Mouse (Mus musculus): ENCODE data around the gene Pnpla2.
A peak's percentile ranks its signal among the peaks of the same experiment; 100 is the strongest.

Pnpla2 gene

DNA sequence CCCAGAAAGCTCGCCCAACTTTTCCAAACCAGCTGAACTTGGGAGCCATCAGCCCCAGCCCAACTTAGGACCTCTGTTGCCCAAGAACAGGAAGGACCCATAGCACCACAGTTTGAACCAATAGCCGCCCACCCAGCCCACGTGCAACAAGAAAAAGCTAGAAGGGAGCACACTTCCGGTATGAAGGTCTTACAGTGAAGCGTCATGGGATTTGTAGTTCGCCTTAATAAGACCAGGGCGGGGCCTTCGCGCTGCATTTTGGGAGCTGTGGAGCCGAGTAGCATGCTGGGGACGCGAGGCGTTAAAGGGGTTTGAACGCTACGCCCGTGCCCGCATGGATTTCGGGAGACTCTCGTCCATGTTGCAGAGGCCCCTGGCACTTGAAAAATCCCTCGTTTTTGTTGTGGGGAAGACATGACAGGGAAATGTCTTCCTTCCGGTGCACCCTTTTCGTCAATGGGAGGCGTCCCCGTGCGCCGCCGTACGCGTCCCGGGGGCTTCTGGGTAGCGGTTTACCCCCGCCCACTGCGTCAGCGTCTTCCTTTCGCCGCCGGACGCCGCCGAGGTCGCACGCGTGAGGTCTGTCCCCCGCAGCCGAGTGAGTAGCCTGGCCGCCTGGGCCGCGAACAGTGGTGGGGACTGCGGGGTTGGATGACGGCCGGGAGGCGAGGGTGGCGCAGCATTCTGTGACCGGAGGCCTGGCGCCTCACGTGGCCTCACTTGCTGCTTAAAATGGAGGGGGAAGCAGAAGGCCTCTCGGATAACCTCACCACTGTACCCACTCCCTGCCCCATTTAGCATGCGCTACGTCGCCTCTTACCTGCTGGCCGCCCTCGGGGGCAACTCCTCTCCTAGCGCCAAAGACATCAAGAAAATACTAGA, 7.6 kb upstream of the Pnpla2 start, which contains the start of gene Rplp2:
Rplp2 (plus strand) TSS at position 261 of the 882 bp plus-strand sequence.
- peak; percentile 96 for DNase-seq (ENCODE audit: low spot score in 2 of 2)

DNA sequence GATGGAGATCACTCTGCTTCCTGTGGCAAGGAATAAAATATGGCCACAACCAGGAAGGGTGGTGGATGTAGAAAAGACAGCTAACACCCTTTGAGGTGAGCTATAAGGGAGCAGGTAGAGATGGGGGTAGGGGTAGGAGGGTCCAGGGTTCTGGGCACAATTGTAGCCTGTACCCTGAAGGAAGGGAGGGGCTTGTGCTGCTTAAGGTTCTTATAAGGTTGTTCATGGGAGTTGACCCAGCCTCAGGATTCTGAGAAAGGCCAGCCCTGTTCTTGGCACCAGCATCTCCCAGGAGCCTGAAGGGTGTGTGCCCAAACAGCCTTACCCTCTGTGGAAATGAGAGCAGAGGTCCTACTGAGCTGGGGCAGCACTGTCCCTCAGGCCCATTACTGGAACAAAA, 3.1 kb upstream of the Pnpla2 start:
- DNase-seq (ENCODE audit: low spot score in 2 of 2): no peak

DNA sequence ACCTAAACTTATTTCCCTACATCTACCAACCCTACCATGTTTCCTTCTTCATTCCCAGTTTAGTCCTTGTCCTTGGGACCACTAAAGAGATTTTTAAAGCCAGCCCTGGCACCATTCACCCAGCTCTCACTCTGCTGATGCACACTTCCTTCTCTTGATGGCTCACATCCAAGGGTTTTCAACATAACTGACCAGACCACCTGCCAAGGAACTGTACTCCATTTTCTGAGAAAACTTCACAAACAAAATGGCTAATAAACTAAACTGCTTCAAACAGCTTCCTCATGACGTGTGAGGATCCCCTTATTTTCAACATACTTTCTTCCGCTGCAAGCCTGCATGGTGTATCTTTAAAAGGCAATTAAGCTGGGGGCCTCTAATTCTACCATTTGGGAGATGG, 1.4 kb upstream of the Pnpla2 start:
- no peak for DNase-seq (ENCODE audit: low spot score in 2 of 2)

DNA sequence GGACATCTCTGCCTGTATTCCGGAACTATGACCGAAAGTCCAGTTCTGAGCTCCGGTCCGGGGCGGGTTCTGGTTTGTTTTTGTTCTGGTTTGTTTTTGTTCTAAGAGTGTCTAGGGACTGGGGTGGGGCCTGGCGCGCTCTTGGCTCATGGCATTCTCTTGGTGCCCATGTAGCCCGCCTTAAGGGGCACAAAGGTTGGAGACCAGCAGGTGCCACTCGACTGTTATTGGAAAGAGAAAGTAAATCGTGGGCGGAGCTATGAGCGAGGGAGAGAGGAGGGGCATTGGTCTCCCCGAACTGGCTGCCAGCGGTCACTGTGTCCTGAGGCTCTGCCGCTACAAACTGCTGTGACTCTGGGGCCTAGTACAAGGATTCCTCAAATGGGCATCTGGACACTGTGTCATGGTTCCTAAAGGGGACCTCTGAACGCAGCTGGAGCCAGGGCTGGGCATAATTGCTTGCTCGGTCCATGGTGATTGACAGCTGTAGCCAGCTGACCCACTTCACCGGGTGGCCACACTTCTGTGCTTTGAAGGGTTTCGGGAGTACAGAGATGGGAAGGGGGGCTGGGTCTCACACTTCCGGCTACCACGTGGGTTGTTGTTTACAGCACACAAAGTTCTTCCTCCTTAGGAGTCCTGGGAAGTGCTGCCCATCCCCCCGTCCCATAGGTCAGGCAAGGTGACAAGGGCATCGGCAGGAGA, 764 bp downstream of the Pnpla2 start:
- peak in 1 of 2 experiments; percentile 62 for DNase-seq (ENCODE audit: low spot score in 2 of 2)

DNA sequence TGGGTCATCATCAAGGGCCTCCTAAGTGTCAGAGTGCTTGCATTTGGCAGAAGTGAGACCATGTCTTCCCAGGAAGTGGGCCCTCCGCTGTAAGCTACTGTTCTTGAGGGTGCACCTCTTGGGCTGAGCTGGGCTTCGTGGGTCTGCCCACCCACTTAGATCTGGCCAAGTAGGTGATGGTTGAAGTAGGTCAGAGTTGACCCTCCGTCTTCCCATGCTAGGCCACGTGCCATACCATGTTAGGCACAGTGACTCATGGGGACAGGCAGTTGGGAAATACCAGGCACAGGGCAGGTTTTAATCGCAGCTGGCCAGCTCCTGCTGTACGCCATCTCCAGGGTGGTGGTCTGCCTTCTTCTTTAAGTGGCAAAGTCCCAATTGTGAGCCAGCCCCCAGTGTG, 1.7 kb downstream of the Pnpla2 start:
- DNase-seq (ENCODE audit: low spot score in 2 of 2): peak in 1 of 2 experiments; percentile 25

DNA sequence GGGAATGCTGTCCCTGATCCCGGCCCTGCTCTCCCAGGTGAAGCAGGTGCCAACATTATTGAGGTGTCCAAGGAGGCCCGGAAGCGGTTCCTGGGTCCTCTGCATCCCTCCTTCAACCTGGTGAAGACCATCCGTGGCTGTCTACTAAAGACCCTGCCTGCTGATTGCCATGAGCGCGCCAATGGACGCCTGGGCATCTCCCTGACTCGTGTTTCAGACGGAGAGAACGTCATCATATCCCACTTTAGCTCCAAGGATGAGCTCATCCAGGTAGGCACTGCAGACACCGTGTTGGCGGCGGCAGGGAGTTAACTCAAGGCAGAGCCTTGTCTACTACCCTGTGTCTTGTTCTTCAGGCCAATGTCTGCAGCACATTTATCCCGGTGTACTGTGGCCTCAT, 2.2 kb downstream of the Pnpla2 start:
- DNase-seq (ENCODE audit: low spot score in 2 of 2): peak in 1 of 2 experiments; percentile 21

DNA sequence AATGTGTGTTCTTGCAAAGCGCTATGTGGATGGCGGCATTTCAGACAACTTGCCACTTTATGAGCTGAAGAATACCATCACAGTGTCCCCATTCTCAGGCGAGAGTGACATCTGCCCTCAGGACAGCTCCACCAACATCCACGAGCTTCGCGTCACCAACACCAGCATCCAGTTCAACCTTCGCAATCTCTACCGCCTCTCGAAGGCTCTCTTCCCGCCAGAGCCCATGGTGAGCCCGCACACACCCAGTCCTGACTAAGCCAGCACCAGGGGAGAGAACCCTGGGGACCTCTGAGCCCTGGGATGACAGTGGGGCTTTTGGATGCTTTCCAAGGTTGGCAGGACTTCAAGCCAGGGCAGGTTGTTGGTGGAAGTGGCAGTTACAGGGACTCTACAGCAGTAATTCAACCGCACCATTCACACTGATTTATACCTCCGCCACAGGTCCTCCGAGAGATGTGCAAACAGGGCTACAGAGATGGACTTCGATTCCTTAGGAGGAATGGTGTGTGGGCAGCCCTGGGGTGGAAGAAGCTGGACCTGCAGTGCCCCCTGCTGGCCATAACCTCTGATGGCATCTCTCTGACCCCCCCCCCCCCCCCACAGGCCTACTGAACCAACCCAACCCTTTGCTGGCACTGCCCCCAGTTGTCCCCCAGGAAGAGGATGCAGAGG, 3.1 kb downstream of the Pnpla2 start:
- DNase-seq (ENCODE audit: low spot score in 2 of 2): peak in 1 of 2 experiments; percentile 29

DNA sequence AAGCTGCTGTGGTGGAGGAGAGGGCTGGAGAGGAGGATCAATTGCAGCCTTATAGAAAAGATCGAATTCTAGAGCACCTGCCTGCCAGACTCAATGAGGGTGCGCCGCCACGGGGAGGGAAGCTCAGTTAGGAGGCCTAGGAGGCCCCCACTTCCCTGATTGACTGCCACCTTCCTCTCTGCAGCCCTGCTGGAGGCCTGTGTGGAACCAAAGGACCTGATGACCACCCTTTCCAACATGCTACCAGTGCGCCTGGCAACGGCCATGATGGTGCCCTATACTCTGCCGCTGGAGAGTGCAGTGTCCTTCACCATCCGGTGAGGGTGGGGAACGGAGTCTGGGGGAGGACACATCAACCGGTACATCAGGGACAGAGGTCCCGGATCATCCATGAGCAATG, 3.7 kb downstream of the Pnpla2 start:
- DNase-seq (ENCODE audit: low spot score in 2 of 2): peak in 1 of 2 experiments; percentile 21

DNA sequence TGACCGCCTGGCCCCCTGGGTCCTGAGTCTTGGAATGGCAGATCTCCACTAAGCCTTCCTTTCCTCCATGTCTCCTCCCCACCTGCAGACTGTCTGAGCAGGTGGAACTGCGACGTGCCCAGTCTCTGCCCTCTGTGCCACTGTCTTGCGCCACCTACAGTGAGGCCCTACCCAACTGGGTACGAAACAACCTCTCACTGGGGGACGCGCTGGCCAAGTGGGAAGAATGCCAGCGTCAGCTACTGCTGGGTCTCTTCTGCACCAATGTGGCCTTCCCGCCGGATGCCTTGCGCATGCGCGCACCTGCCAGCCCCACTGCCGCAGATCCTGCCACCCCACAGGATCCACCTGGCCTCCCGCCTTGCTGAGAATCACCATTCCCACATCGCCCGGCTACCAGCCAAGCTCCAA, 4.3 kb downstream of the Pnpla2 start:
- DNase-seq (ENCODE audit: low spot score in 2 of 2): peak in 1 of 2 experiments; percentile 24

DNA sequence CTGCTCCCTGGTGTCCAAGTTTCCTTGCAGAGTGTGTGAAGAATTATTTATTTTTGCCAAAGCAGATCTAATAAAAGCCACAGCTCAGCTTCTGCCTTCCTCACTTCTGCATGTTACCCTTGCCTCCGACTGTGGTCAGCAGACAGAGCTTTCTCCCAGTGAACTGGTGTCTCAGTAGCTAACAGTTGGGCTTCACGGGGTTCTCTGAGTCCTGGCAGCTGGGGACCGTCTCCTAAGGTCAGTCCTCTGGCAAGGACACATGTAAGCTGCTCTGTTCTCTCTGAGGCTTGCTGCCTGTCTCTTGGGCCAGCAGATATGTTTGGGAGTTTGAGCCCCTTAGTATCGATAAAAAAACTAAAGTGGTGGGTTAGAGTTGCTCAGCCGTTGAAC, 5.0 kb downstream of the Pnpla2 start:
- no peak for DNase-seq (ENCODE audit: low spot score in 2 of 2)

DNA sequence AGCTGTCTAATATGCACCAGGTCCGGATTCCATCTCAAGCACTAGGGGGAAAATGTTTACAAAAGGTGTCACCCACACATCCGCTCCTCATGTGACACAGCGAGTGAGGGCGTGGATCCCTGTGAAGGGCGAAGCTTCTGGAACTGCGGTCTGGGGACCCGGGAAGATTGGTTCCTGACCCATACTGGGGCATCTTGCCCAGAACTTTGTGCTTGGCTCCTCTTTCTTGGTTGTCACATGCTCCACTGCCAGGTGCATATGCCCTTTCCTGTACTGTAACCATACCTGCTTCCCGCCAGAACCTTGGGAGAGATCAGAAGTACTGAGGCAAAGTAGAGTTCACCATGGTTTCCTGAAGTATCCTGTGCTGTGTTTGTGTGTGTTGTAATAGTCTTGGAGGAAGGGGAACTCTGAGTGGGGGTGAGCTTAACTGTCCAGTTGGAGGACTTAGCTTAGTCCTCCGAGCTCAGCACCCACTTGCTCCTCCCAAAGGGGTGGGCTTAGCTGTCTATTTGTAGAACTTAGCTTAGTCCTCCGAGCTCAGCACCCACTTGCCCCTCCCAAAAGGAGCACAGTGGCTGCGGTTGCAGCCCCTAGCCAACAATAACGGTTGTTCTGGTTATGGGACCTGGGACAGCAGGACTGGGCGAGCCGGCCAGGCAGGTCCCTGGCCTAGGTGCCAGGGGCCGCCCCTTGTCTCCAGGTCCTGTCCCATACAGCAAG, 5.6 kb downstream of the Pnpla2 start, which contains the start of gene Cracr2b:
Cracr2b (plus strand) TSS at position 704 of the 723 bp plus-strand sequence.
- peak in 1 of 2 experiments; percentile 39 for DNase-seq (ENCODE audit: low spot score in 2 of 2)

DNA sequence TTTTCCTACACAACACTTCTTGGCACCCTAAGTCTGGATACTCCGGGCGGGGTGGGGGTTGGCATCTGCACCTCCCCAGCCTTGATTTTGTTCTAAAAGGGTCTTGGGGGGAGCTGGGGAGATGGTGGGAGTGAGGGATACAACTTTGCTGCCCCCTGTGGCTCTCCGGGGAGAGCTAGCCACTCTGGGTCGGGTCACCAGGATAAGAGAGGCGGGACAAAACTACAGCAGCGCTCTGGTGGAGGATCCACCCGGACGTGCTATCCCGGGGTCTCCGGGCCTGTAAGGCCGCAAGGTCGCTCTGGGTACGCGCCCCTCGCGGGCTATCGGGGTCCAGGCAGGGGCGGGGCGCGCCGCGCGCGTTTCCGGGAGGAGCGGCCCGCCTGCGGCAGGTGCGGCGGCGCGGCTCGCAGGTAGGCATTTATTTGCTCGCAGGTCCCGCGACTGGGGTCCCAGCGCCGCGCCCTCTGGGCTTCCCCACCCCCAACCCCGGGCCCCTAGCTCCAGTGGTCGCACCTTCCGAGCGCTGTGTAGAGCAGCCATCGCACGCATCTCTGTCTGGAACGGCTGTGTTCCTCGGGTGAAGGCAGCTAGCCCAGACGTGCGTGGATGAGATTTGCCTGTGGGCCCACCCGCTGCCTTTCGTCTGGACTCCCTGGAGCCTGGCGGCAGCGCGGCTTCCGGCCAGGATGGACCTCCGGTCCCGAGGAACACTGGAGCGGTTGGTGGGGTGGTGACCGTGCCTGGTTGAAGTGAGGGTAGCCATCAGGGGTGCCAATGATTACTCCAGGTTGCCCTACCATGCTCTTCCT, 6.7 kb downstream of the Pnpla2 start:
- peak in 1 of 2 experiments; percentile 24 for DNase-seq (ENCODE audit: low spot score in 2 of 2)

DNA sequence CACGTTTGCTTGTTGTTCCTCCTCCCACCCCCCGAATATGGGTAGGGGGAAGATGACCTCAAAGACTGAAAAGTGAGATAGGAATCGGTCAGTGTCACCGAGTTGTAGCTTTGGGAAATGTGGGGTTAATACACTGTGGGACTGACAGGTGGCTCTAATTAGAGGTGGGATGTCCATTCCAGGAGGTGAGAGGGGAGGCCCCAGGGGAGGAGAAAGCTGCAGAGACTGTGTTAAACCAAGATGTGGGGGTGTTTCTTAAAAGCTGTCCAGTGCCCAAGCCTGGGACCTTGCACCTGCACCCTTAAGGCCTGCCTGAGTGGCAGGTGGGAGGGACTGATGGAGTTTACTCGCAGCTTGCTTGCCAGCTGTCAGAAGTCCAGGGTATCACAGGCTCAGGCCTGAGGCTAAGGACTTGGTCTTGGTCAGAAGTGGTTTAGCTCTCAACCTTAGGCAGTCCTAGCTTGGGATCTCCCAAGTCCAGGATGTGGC, 7.4 kb downstream of the Pnpla2 start:
- peak in 1 of 2 experiments; percentile 20 for DNase-seq (ENCODE audit: low spot score in 2 of 2)

DNA sequence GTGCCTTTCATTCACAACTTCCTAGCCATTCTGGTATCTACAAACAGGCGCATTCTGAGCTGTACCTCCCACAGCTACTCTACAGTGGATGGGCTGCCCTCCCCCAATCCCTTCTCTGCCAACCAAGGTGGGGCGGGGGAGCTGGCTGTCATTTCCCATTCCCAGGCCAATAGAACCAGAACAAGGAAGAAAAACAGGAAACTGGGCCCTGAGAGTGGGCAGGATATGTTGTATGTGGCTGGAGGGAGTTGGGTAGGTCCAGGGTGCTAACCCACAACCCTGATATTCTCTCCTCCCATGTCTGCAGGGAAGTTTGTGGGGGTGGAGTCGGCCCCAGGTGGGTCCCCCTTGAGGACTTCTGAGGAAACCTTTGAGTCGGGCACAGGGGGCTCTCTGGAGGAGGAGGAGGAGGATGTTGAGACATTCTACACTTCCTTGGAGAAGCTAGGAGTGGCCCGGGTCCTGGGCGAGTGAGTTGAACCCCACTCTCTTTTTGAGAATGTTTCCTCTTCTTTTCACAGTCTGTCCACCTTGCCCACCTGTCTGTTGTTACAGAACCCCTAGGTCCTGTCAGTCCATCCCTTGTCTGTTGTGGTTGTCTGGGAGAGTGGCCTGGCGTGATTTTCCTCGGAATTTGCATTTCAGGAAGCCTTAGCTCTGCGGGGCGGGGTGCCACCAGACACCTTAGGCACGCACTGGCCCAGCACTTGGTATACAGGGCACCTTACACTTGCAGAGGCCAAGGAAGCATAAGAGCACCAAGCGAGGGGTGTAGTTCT, 9.0 kb downstream of the Pnpla2 start:
- DNase-seq (ENCODE audit: low spot score in 2 of 2): no peak

DNA sequence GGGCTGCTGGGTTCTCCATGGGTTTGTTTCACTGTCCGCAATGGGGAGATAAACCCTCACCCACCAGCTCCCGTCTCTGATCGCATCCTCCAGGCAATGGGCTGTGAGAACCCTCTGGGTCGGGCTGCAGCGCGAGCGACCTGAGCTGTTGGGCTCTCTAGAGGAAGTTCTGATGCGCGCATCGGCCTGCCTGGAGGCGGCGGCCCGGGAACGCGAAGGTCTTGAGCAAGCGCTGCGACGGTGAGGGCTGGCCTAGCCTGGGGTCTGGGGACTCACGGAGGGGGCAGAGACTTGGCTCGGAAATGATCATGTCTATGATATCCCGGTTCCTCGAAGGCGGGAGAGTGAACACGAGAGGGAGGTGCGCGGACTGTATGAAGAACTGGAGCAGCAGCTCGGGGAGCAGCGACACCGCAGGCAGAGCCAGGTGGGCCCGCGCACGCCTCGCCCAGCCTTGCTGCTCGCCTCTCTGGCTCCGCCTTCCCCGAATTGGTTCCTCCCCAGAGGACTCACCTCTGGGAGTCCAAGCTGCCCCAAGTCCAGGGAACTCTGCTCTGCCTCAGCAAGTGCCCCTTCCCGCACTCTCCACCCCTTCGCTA, 9.7 kb downstream of the Pnpla2 start:
- peak in 1 of 2 experiments; percentile 40 for DNase-seq (ENCODE audit: low spot score in 2 of 2)

DNA sequence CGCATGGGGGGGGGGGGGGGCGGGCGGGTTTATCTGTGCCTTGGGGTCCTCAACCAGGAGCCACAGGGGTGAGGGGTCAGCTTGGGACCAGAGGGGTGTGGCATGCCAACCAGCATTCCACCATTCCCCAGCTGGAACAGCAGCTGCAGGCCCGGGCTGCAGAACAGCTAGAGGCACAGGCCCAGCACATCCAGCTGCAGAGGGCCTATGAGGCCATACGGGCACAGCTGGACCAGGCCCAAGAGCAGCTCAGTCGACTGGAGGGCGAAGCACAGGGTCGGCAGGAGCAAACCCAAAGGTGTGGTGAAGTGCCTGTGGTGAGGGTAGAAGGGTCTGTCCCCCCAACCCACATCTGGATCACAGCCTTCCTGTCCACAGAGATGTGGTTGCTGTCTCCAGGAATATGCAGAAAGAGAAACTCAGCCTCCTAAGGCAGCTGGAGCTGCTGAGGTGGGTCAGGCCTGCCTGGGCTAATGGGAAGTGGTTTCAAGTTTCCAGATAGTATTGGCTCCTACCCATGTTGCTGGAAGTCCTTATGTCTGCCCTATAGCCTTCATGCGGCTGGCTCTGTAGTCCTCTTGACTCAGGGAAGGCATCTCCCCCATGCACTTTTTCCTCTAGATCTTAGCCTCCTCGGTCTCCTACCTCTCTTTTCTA, 10.5 kb downstream of the Pnpla2 start:
- DNase-seq (ENCODE audit: low spot score in 2 of 2): no peak

DNA sequence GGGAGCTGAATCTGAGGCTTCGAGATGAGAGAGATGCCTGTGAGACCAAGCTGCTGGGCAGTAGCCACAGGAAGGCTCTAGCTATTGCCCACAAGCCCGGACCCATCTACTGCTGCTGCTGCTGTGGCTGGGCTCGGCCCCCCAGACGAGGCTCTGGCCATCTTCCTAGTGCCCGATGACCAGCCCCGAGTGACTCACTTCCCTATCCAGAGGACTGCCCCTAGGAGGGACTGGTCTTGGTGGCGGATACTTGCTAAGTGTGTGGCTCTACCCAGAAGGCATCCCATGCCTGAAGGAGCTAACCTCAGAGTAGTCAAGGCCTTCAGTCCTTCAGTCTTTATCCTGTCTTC, 11.0 kb downstream of the Pnpla2 start:
- peak in 1 of 2 experiments; percentile 28 for DNase-seq (ENCODE audit: low spot score in 2 of 2)

DNA sequence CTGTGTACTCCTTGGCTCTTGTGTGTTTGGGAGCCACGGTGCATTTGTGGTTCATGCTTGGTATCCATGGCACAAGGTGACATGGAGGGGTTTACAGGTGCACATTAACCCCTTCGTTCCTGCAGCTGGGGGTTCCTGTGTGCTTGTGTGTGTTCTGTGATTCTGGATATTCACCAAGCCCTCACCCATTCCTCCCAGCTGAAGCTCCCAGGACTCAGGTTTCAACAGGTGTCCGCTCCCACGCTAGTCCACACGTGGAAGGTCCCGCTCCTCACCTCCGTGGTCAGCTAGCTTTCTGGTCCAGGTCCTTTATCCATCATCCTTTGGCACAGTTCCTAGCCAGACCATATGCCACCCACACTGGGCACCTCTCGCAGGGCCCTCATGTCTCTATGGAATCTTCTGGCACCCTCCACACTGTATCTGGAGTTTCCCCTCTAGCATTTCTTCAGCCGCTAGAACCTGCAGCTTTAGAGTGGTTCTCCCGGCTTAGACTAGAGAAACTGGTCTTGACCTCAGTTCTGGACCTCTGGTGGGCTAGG, 11.7 kb downstream of the Pnpla2 start:
- DNase-seq (ENCODE audit: low spot score in 2 of 2): no peak

Data from right cerebral cortex, postnatal 10 days (tissue).